Mouse (Mus musculus) adrenal gland, adult (tissue): ENCODE measurements around the gene Slc25a47.
A peak's percentile ranks its signal among the peaks of the same experiment; 100 is the strongest.

Source experiments
- DNase-seq, 2 experiments: peaks; one replicate each; pipeline ENCODE4 v3.0.0; 2022 to 2023; ENCODE audit warnings: low spot score in 1 of 2; ENCODE audit not compliant: inconsistent age in 2 of 2

Slc25a47 gene

DNA sequence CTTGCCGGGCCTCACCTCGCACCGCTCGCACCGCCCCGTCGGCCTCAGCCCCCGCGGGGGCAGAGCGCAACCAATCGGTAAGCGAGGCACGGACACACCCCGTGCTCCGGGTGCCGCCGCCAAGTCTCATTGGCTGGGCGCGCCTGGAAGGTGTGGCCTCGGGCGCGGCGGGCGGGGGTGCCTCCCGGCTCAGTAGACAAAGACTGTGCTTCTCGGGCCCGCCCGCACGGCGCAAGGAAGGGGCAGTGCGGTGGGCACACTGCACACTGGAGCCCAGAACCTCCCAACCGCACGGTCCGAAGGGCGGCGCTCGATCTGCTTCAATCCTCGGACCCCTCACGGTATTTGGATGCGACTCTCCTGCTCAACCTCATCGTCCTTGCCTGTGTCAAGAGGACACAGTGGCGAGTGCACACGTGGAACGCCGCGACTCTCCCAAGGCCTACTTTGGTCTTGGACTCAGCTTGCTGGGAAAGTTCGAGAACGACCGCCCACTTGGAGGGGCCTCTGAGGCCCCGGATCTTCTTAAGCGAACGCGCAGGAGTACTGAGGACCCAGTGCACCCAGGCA, at the start of gene Slc25a47, which contains the start of gene Slc25a29:
Gene Slc25a47 (plus strand): TSS at position 207 of the 570 bp plus-strand sequence.
Gene Slc25a29 (minus strand): TSS at position 44 of the 570 bp plus-strand sequence.
- DNase-seq = peak; percentile 98

DNA sequence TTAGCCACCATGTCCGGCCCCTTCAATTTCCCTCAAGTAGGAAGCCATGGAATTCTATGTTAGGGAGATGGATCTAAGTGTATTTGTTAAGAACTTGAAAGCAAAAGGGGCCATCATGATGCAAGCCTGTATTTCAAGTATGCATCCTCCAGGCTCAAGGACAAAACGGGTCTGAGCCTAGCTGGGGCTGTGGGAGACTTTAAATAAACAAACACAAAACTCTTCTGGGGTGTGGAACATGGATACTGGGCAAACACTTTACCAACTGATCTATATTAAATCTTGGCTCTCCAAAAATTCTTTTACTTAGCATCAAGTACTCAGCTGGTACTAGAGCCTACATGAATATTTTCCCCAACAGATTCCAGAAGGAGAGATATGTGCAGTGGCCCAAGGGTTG, 48.5 kb upstream of the Slc25a47 start:
- no peak for DNase-seq

DNA sequence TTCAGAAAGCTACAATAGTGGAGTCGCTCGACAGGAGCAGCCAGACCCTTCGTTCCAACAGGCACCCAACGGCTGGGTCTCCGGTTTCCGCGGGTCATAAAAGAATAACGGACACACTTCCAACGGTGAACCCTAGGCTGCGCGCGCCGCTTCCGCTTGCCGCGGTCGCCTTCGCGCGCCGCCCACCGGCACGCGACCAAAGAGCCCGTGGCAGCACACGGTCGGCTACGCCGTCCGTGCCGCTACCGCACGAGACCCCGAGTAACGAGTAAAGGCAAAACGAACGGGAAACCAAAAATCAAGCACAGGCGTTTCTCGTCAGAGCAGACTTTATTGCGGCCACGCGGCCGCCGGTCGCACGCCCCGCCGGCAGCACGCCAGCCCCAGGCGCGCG, 43.7 kb upstream of the Slc25a47 start:
- peak; percentile 84 to 91 for DNase-seq

DNA sequence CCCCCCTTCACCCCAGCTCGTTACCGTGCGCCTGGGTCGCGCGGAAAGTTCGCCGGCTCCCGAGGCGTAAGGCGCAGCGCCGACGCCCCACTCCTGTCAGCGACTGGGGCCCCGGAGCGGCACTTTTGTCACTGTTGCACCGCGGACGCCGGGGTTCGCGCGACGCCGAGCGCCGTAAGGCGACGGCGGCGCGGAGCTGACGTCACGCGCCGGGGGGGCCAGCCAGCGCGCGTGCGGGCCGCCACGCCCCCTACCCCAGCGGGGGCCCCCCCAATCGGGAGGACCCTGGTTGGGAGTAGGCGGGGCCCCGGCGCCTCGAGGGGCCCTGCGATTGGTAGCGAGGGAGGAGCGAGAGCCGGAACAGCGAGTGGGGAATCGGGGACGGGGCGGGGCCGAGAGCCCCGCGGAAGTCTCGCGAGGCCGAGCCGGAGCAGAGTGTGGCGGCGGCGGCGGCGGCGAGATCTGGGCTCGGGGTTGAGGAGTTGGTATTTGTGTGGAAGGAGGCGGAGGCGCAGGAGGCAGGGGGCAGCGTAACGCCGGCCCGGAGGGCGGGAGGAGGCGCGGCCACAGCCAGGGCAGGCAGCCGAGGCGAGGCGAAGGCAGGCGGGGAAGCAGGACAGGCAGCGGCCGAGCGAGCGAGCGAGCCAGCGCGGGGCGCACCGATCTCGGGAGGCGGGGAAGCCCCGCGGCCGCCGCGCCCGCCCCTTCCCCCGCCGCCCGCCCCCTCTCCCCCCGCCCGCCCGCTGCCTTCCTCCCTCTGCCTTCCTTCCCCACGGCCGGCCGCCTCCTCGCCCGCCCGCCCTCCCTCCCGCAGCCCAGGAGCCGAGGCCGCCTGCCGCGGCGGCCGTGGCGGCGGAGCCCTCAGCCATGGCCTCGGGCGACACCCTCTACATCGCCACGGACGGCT, 43.0 kb upstream of the Slc25a47 start, which contains the start of gene Yy1:
Gene Yy1 (plus strand): TSS at position 428 of the 907 bp plus-strand sequence.
- peak; percentile 99 for DNase-seq

DNA sequence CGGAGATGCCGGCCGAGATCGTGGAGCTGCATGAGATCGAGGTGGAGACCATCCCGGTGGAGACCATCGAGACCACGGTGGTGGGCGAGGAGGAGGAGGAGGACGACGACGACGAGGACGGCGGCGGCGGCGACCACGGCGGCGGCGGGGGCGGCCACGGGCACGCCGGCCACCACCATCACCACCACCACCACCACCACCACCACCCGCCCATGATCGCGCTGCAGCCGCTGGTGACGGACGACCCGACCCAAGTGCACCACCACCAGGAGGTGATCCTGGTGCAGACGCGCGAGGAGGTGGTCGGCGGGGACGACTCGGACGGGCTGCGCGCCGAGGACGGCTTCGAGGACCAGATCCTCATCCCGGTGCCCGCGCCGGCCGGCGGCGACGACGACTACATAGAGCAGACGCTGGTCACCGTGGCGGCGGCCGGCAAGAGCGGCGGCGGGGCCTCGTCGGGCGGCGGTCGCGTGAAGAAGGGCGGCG, 42.3 kb upstream of the Slc25a47 start:
- DNase-seq = peak; percentile 71 to 82

DNA sequence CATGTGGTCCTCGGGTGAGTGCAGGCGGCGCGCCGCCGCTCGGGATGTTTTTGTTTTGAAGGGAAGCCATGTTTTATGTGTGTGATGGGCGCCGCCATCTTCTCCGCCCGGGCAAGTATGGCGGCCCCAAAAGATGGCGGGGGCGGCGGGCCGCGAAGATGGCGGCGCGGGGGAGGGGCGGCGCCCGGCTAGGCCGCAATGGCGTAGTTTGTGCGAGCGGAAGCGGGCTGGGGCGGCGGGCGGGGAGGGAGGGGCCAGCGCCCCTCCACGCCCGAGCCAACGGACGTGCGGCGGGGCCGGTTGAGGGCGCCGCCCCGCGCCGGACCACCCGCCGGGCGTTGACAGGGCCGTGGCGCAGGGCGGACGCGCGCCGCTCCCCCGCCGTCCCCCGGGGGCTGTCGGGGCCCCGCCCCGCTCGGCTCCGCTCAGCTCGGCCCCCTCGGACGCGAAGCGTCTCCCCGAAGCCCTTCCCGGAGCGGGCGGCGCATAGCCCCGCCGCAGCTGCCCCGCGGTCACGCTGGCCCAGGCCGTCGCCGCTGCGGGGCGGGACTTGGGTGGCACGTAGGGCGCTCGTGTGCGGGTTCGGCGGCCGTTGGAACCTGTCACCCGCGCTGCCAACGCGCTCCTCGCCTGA, 41.7 kb upstream of the Slc25a47 start:
- DNase-seq = peak; percentile 91 to 94

DNA sequence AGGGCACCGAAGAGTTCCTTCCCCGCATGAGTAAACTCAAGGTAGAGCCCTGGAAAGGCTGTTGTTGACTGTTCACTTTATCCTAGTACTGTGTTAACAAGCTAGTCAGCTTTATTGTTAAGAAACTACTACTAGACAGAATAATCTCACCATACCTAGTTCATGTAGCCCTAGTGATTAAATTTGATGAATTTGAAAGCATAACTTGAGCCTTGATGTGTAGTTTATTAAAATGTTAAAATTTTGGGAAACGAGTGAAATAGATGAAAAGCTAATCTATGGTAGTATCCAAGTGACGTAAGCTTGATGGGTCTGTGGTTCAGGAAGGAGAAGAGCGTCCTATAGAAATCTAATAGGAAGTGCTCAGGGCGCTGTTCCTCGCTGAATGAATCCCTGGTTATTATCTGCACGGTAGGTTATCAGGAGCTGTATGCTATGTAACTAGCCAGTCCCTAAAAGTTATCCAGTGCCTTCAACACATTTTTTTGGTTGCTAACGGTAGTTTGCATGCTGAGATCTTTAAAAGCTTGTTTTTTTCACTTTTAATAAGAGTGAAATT, 40.8 kb upstream of the Slc25a47 start:
- no peak for DNase-seq

DNA sequence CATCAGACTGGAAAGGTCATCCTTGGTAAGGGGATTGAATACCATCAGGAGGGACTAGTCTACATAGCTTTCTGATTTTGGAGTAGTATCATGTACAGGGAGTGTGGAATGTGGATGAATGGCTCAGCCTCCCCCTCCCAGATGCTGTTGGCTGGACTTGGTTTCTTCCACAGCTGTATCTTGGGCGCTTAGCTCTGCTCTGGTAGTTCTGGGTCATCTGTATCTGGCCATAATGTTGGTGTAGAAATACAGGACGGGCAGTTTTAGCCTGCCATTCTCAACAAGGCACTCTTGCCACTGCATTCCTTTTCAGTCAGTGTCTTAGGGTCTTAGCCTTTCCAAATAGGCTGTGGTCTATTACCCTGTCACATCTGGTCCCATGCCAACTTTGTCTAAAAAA, 34.2 kb upstream of the Slc25a47 start:
- no peak for DNase-seq

DNA sequence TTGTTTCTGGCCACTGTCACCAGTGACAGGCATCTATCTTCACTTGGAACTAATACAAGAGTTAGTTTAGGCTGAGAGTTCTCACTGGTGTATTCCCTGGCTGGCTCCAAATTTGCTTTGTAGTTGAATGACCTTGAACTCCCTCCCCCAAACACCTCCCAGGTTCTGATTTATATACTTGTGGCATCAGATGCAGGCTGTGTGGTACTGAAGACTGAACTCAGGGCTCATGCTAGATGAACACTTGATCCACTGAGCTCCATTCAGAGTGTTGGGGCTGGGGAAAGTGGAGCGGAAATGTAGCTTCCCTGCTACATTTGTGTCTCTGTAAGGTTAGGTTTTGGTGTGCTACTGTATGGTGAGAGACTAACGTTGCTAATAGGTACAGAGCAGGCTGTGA, 31.5 kb upstream of the Slc25a47 start:
- peak in 1 of 2 experiments; percentile 73 for DNase-seq

DNA sequence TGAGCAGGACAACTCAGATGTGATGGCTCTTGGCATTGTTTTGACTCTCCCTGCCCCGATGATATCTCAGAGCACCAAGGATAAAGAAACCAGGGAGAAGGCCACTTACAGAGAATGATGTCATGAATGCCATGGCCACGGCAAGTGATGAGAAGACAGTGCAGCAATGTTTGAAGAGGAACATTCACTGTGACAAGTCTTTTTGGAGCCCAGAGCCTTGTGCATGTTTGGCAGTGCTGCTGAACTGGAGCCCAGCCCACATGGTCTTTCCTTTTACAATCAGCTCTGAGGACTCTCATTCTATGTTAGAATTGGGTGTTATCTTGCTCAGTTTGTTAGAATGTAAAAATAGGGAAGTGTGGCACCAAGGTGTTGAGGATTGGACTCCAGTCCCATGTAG, 27.4 kb upstream of the Slc25a47 start:
- peak; percentile 72 to 90 for DNase-seq

DNA sequence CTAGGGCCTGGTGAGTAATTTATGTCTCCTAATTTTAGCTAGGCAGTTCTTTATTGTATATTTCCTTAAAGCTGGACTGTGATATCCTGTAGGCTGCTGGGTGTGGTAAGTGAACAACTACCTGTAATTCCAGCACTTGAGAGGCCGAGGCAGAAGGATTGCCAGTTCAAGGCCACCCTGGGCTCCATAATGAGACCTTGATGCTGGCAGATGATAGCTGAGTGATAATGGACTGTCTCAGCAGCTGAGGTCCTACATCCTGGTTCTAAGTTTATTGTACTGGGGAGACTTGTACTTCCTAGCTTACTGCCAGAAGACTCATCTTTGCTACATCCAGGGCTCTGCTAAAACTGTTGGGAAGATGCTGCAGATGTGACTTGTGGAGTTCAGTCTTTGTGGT, 26.1 kb upstream of the Slc25a47 start:
- DNase-seq = peak in 1 of 2 experiments; percentile 72

DNA sequence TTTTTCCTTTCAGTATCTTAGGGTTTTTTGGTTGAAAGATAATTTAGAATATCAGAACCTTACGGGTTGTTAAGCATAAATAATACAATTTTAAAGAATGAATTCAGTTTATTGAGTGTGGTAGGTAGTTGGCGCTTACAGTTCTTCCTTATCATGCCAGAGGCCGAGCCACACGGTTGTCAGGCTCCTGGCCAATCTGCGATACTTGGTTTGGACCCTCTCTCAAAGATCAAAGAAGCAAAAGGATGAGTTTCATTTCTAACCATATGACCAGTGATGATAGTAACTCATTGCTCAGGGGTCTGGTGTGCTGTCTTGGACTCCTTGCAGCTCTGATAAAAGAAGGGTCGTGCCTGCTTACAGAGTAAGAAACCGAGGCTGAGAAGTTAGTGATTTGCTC, 25.5 kb upstream of the Slc25a47 start:
- no peak for DNase-seq

DNA sequence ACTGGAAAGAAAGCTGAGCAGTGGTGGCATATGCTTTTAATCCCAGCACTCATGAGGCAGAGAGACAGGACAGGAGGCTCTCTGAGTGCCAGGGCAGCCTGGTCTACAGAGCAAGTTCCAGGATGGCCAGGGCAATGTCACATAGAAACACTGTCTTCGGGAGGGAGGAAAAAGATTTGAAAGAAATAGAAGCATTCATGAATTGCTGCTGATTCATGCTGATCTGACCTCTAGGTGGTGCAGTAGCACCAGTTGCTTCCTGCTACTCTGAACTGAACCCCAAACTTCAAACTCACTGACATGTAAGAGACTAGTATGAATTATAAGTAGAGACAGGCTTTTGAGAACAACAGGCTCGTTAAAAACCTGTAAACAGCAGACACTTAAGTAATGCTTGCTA, 24.7 kb upstream of the Slc25a47 start:
- DNase-seq = peak in 1 of 2 experiments; percentile 85

DNA sequence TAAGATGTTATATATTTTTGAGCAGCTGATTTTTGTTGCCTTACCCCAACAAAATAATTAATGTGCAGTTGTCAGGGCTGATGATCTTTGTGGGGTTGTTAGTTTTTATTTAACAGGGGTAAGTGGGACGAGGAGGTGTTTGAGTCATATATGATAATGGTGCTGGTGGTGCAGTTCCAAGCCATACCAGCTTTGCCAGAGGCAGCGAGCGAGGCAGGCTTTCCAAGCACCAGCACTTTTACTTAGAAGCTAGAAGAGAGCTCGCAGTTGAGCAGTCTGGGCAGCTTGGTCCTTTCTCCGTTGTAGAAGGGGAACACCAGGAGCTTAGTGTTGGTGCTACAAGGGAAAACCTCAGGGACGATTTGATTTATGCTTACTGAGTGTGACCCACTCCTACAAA, 23.4 kb upstream of the Slc25a47 start:
- DNase-seq = peak in 1 of 2 experiments; percentile 46

DNA sequence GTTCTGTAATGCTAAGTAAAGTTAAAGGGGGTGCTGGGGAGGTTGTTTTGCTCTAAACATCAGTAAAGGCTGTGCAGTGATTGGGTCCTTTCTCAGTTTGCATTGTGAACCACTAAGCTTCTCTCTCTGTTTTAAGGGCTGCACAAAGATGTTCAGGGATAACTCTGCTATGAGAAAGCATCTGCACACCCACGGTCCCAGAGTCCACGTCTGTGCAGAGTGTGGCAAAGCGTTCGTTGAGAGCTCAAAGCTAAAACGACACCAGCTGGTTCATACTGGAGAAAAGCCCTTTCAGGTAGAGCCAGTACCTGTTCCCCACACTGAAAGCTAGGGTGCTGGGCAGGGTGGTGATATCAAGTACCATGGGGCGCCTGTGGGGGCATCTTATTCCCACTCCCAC, 21.4 kb upstream of the Slc25a47 start:
- no peak for DNase-seq

DNA sequence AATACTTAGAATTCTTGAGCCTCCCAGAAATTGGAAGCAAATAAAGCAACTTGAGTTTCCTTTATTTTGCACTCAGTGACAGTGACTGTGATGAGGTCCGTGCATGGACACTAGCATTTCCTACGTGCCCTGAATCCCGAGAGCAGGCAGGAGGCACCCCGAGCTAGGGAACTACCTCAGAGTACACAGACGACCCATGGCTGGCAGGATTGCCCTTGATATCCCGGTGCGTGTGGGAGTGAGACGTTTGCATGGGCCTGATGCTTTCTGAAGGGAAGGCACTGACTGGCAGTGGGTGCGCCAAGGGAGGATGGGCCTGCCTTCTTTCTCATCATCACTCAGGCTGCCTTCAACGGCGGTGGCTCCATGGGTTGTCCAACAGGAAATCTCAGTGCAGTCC, 19.3 kb upstream of the Slc25a47 start:
- no peak for DNase-seq

DNA sequence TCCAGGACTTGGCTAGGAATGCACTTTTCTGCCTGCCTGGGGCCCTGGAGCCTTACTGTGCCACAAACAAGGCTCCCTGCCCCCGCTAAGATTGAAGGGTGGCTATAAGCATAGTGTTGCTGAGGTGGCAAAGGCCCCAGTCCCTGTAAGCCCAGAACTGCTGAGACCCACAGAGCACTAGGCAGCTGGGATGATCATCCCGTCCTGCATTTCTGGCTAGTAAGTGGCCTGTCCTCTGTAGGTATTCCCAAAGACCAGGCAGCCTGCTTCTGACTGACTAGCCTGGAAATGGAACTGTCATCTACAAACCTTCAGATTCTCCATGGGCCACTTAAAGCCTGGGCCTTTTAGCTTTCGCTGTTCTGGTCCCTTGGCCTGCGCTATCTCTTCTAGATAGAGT, 15.4 kb upstream of the Slc25a47 start:
- DNase-seq = no peak

DNA sequence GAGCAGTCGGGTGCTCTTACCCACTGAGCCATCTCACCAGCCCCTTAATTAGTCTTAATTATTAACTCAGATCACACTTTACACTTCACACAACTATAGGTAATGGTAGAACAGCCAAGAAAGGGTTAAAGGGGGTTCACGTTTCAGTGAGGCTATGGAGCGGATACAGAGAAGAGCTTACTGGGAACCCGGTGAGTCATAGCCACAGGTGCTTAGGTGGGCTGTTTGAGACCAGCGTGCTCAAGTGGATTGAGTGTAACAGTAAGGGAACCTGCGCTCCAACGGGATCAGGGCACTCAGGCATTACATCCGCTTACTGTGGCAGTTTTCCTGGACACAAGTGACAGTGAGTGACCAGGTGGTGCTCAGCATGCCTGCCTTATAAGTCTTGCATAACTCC, 12.8 kb upstream of the Slc25a47 start:
- DNase-seq = no peak

DNA sequence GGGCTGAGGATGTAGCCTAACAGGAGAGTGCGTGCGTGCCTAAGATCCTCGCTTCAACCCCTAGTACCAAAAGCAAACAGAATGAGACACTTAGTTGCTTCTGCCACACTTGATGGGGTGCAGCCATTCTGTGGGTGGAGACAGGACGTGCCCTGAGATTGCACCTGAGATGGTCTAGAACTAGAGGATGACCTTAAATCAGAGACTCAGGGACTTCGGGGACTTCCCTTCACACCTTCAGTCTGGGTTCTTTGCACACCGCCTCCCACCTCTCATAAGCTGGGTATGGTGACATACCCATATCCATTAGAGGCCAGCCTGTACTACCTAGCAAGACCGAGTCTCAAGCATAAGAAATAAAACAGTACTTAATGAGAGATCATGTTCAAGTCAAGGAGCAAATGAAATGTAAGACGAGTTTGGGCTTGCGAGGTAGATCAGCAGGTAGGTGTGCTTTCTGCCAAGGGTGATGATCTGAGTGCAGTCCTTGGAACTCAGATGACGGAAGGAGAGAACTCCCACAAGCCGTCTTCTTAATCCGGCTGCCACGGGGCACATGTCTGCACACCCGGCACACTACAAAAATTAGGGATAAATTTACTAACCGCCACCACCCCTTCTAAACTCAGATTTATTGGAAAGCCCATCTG, 11.5 kb upstream of the Slc25a47 start:
- DNase-seq = no peak

DNA sequence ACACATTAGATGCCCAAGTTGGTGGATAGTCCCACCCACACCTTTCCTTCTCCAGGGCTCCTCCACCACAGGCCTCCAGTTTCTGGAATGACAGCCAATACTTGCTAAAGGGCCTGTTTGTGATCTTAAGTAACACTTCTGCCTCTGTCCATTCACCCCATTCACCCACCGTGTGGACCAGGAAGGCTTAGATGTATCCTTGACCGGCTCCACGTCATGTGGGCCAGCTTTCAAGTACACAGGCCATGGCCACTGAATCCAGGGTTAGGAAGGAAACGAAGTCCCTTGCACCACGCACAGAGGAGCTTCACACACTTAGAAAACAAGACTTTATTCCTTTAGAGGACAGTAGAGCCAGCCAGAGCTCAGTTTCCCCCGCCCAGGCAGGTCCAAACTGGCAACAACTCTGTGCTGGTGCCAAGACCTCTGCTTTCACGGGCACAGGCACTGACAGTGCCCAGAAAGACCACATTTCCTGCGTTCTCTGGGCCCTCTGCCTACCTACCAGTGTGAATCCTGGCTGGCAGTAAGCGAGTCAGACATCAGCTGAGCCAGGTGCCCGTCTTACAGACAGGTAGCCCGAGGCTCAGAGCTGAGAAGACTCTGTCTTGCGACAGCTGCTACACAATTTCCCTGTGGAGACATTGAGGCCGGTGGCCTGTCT, 10.2 kb upstream of the Slc25a47 start:
- DNase-seq = peak in 1 of 2 experiments; percentile 76
